Mouse (Mus musculus) gastrocnemius, adult 2 months (tissue): ENCODE measurements at regions not wholly inside any gene's neighbourhood (a gene's known extent, or its start where the extent isn't known, plus 50 kb on each side); places are given as distances from the start of the nearest gene placed in this dataset.
"Not testable (repeated sequence)": the region's sequence is repeated elsewhere in the genome, so short reads cannot be mapped to it uniquely, and the experiment has no call there.

ENCODE experiments used
- DNase-seq: peaks from one replicate; pipeline ENCODE4 v3.0.0; 2022
- H3K27ac ChIP-seq: fragments of 200-600 bp; 2 replicates; pipeline ENCODE4 v1.8.1; 2022; ENCODE audit warnings: mild to moderate bottlenecking
- H3K4me3 ChIP-seq: fragments of 200-600 bp; 2 replicates; pipeline ENCODE4 v1.8.1; 2022; ENCODE audit warnings: mild to moderate bottlenecking, moderate library complexity
- CTCF ChIP-seq: fragments of 200-600 bp; IDR thresholded peaks from 2 replicates; pipeline ENCODE4 v1.8.1; 2022; ENCODE audit warnings: antibody characterized with exemption, mild to moderate bottlenecking, moderate library complexity
- intact Hi-C: fragments of 180-260 bp; cut with DNase I; formaldehyde crosslinking; loops from one replicate; pipeline ENCODE4 v1.15.1; 2025

DNA sequence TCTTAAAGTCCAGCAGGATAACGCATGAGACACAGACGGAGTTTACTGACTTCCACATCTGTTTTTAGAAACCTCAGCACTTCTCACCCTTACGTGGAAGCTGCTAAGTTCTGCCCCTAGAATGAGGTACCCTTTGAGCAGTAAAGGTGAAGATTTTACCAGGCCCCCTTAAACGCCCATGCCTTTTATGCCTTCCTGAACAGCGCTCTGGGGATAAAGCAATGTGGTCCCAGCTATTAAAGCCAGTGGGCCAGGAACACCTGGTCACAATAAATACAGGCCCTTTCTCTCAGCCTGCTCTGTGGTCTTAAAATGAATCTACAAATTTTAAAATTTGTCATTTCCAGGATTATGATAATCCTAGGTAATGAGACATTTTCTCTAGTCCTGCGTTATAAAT, 57.9 kb downstream of the Llph start:
- Histone ChIP-seq H3K4me3 (no peak overlapping the region), H3K27ac (no peak overlapping the region)
- intact Hi-C loops: no loop called here
- DNase-seq: no peak
- no peak for TF ChIP-seq CTCF

- intact Hi-C loops: no loop called here
- no peak for TF ChIP-seq CTCF
- Histone ChIP-seq H3K27ac (no peak overlapping the region), H3K4me3 (no peak overlapping the region)
- no peak for DNase-seq
Observed at GRCm38 (mm10) chr10:120291912-120292311, 65.0 kb downstream of the Llph start.

- DNase-seq, H3K4me3 ChIP-seq, H3K27ac ChIP-seq, intact Hi-C loops: not testable (repeated sequence)
Observed at GRCm38 (mm10) chr10:120293381-120293780, 66.5 kb downstream of the Llph start.

- DNase-seq: no peak
- intact Hi-C loops: no loop called here
- no peak for TF ChIP-seq CTCF
- H3K27ac ChIP-seq: no peak overlapping the region
- H3K4me3 ChIP-seq: no peak overlapping the region
Observed at GRCm38 (mm10) chr10:120294487-120294886, 67.6 kb downstream of the Llph start.

- Histone ChIP-seq H3K27ac (no peak overlapping the region), H3K4me3 (no peak overlapping the region)
- no peak for TF ChIP-seq CTCF
- DNase-seq: no peak
- intact Hi-C loops: no loop called here
Observed at GRCm38 (mm10) chr10:120297311-120297710, 70.4 kb downstream of the Llph start.

GRCm38 (mm10) chr10:120298293-120298927, 71.5 kb downstream of the Llph start:
- DNase-seq: no peak
- intact Hi-C loops: no loop called here
- no peak overlapping the region for H3K27ac ChIP-seq
- TF ChIP-seq CTCF: no peak
- H3K4me3 ChIP-seq: no peak overlapping the region

DNA sequence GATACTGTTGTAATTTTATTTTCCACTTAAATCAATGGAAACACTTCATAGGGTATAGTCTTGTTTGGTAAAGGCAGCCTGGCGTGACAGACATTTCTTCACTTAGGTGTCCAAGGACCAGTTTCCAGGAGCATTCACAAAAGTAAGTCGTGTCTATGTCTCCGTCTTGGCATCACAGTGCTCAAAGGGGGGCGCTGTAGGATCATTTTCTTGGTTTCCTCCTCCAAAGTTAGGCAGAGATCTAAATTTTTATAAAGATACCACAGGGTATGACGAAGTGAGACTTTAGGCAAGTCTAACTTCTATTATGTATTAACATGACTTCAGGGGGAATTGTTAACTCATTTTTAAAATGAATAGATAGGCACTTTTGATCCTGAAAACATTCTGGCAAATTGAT, 79.1 kb downstream of the Llph start:
- TF ChIP-seq CTCF: peak; percentile 60
- DNase-seq: peak; percentile 36
- Histone ChIP-seq H3K27ac (no peak overlapping the region), H3K4me3 (no peak overlapping the region)
- intact Hi-C loops: loop anchor here (10.0 kb wide), 1 partner anchor 359 kb away; no protein-coding TSS in a partner anchor

DNA sequence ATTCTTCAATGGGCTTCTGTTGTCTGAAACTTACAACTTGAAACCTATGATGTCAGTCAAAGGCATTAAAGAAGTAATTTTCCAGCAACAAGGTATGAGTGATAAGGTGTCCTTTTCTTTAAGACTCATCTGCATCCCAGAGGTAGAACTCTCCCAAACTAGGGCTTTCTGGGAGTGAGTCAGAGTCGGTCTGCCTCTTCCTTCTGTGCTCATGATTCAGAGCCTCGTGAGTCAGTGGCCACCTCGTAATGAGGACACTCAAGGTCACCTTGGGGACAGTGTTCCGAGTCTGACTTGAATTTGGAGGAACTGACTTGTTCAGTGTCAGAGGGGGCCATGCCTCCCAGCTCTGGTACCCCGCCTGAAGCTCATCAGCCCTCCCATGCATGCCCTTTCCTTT, 81.8 kb downstream of the Llph start:
- no peak for TF ChIP-seq CTCF
- intact Hi-C loops: loop anchor here (10.0 kb wide), 1 partner anchor 356 kb away; no protein-coding TSS in a partner anchor
- no peak overlapping the region for H3K27ac ChIP-seq

More for the DNA sequence above, 81.8 kb downstream of the Llph start:
- DNase-seq: no peak
- H3K4me3 ChIP-seq: no peak overlapping the region
